In genomic region chr12:75829616-75830015, GRCm38 (mm10) we compare ENCODE assay signal across 18 mouse cellular contexts.
"Had no signal": no experiment of that assay in that cellular context is flagged by ENCODE, and none has a peak within 500 bp of the region (broad histone marks: within the 10 kb centered on the region; RNA-seq: fewer than 3 reads in every experiment).

No protein-coding gene starts in this region.

- H3K9ac ChIP-seq: liver, postnatal 0 days; lung, embryonic 15.5 days; midbrain, embryonic 13.5 days; midbrain, embryonic 15.5 days; neural tube, embryonic 12.5 days; stomach, embryonic 15.5 days had no signal

- H3K27ac ChIP-seq: lung, embryonic 15.5 days; macrophage; midbrain, embryonic 13.5 days; midbrain, embryonic 15.5 days; neural tube, embryonic 12.5 days; stomach, embryonic 15.5 days; stomach, postnatal 0 days had no signal

- H3K9me3 ChIP-seq: lung, embryonic 15.5 days; megakaryocyte, embryonic 14.5 days; midbrain, embryonic 13.5 days; midbrain, embryonic 15.5 days; neural tube, embryonic 12.5 days; stomach, embryonic 15.5 days had no signal

- H3K4me3 ChIP-seq: lung, embryonic 15.5 days; megakaryocyte, embryonic 14.5 days; midbrain, embryonic 13.5 days; midbrain, embryonic 15.5 days; neural tube, embryonic 12.5 days; stomach, embryonic 15.5 days had no signal

- DNase-seq: liver, postnatal 0 days; lung, adult 2 months; lung, postnatal 14 days; lung, postnatal 36 days; right cerebral cortex, postnatal 14 days; thymus, adult 2 months; thymus, postnatal 25 days; thymus, postnatal 4 days had no signal

- H3K36me3 ChIP-seq: lung, embryonic 15.5 days; midbrain, embryonic 13.5 days; midbrain, embryonic 15.5 days; neural tube, embryonic 12.5 days; stomach, embryonic 15.5 days had no signal

- H3K4me1 ChIP-seq: midbrain, embryonic 15.5 days had no signal

- ATAC-seq: liver, postnatal 0 days; lung, postnatal 0 days; midbrain, embryonic 13.5 days; midbrain, embryonic 15.5 days had no signal

- H3K4me2 ChIP-seq: lung, embryonic 15.5 days; midbrain, embryonic 11.5 days; midbrain, embryonic 13.5 days; midbrain, embryonic 15.5 days; neural tube, embryonic 12.5 days; stomach, embryonic 15.5 days had no signal

- H3K27me3 ChIP-seq: lung, embryonic 15.5 days; midbrain, embryonic 13.5 days; midbrain, embryonic 15.5 days; neural tube, embryonic 12.5 days; stomach, embryonic 15.5 days had no signal
